Mouse (Mus musculus) lung, adult 2 months (tissue): ENCODE data around the gene Ak1. TPM values are rescaled to one million over a fixed set of nuclear protein-coding genes. Genes with fewer than 3 reads are reported as not detected.
A peak's percentile ranks its signal among the peaks of the same experiment; 100 is the strongest.

ENCODE experiments used
- DNase-seq: peaks from one replicate; pipeline ENCODE4 v3.0.0; 2022
- H3K4me1 ChIP-seq: fragments of 200-500 bp; 2 replicates; pipeline ENCODE4 v1.6.1; 2011; ENCODE audit warnings: low read length; ENCODE audit not compliant: control insufficient read depth, insufficient read depth
- H3K4me3 ChIP-seq: fragments of 200-500 bp; replicated peaks from 2 replicates; pipeline ENCODE3; 2011; ENCODE audit warnings: low read depth, mild to moderate bottlenecking, control low read depth, low read length; ENCODE audit errors: extremely low read depth
- CTCF ChIP-seq: fragments of 200-500 bp; IDR thresholded peaks from 2 replicates; pipeline ENCODE4 v1.5.1; 2011; ENCODE audit warnings: mild to moderate bottlenecking, low read length, control low read depth; ENCODE audit not compliant: insufficient read depth
- POLR2A ChIP-seq: fragments of 200-500 bp; IDR thresholded peaks from 2 replicates; pipeline ENCODE4 v1.6.1; 2011; ENCODE audit warnings: low read depth, mild to moderate bottlenecking, control low read depth, low read length, borderline replicate concordance; ENCODE audit errors: extremely low read depth
- WGBS: fragments of 180-500 bp; shearing (Covaris S2); methylation state at CpG from one replicate; pipeline ENCODE4 v1.1.7; 2018; 5-methylcytosine and 5-hydroxymethylcytosine counted together
- polyA plus RNA-seq: library from polyadenylated mRNA; depleted of rRNA; stranded (reverse); fragments of >200 nt; gene quantifications from 2 replicates; pipeline ENCODE4 v1.2.3, GENCODE M21; 2012

The Ak1 gene
- polyA plus RNA-seq, 1 experiment: 65.9 TPM

GRCm38 (mm10) chr2:32582830-32583799, 38.4 kb upstream of the Ak1 start:
- DNase-seq: peak; percentile 73
- peak; percentile 99 for TF ChIP-seq CTCF
- peak; percentile 15; the same call in 1 of the 2 replicates for TF ChIP-seq POLR2A
- H3K4me3 ChIP-seq: peak overlapping the region; percentile 31
- WGBS: 11% methylated on average over 37 of the region's 37 CpGs
- H3K4me1 ChIP-seq: peaks cover 9% of the 10 kb centered on the region

- no peak for TF ChIP-seq CTCF
- no peak for TF ChIP-seq POLR2A
- peaks cover 15% of the 10 kb centered on the region for H3K4me1 ChIP-seq
- H3K4me3 ChIP-seq: no peak overlapping the region
- no peak for DNase-seq
- 91% methylated on average over 7 of the region's 7 CpGs for WGBS
Observed at GRCm38 (mm10) chr2:32585149-32585714, 36.3 kb upstream of the Ak1 start.

- peak within 1 kb of the TSS; percentile 91 for H3K4me3 ChIP-seq
- peaks cover 17% of the 10 kb centered on the region for H3K4me1 ChIP-seq
- WGBS: 1% methylated on average over 38 of the region's 38 CpGs
- TF ChIP-seq CTCF: no peak
- peak; percentile 60 for TF ChIP-seq POLR2A
- peak; percentile 83 for DNase-seq
Observed at GRCm38 (mm10) chr2:32586871-32587351, 34.6 kb upstream of the Ak1 start, which contains the start of gene St6galnac4. Gene St6galnac4, plus strand, starts transcription at chr2:32587095.

- Histone ChIP-seq H3K4me1 (peaks cover 17% of the 10 kb centered on the region), H3K4me3 (peak overlapping the region; percentile 91)
- TF ChIP-seq CTCF (no peak), POLR2A (peak; percentile 33; the same call in 1 of the 2 replicates)
- no peak for DNase-seq
- WGBS: 9% methylated on average over 9 of the region's 9 CpGs
Observed at GRCm38 (mm10) chr2:32587731-32588321, 33.7 kb upstream of the Ak1 start.

- Histone ChIP-seq H3K4me1 (peaks cover 13% of the 10 kb centered on the region), H3K4me3 (no peak overlapping the region)
- 33% methylated on average over 11 of the region's 11 CpGs for WGBS
- TF ChIP-seq CTCF (no peak), POLR2A (no peak)
- no peak for DNase-seq
Observed at GRCm38 (mm10) chr2:32589213-32589795, 32.3 kb upstream of the Ak1 start.

- TF ChIP-seq POLR2A: no peak
- no peak for TF ChIP-seq CTCF
- 55% methylated on average over 10 of the region's 10 CpGs for WGBS
- no peak for DNase-seq
- Histone ChIP-seq H3K4me1 (peaks cover 13% of the 10 kb centered on the region), H3K4me3 (no peak overlapping the region)
Observed at GRCm38 (mm10) chr2:32590224-32590623, 31.3 kb upstream of the Ak1 start.

GRCm38 (mm10) chr2:32591249-32591648, 30.3 kb upstream of the Ak1 start:
- peaks cover 13% of the 10 kb centered on the region for H3K4me1 ChIP-seq
- no peak for TF ChIP-seq POLR2A
- no peak for DNase-seq
- H3K4me3 ChIP-seq: no peak overlapping the region
- 55% methylated on average over 6 of the region's 6 CpGs for WGBS

GRCm38 (mm10) chr2:32596725-32597124, 24.8 kb upstream of the Ak1 start:
- no peak for TF ChIP-seq CTCF
- 91% methylated on average over 13 of the region's 13 CpGs for WGBS
- no peak for DNase-seq
- Histone ChIP-seq H3K4me1 (peaks cover 3% of the 10 kb centered on the region), H3K4me3 (no peak overlapping the region)

- Histone ChIP-seq H3K4me3 (no peak overlapping the region), H3K4me1 (peaks cover 6% of the 10 kb centered on the region)
- TF ChIP-seq CTCF (no peak), POLR2A (no peak)
- WGBS: 76% methylated on average over 5 of the region's 5 CpGs
- peak; percentile 2 for DNase-seq
Observed at GRCm38 (mm10) chr2:32597248-32597647, 24.3 kb upstream of the Ak1 start.
